Mouse (Mus musculus) CH12.LX (cell line): Measurements from ENCODE around the gene Dagla. TPM values are rescaled to one million over a fixed set of nuclear protein-coding genes. Genes with fewer than 3 reads are reported as not detected.

Experiments used
- DNase-seq: peaks from one replicate; pipeline ENCODE4 v3.0.0-alpha.2; 2013; ENCODE audit errors: extremely low read depth
- H3K27ac ChIP-seq: 2 replicates; pipeline ENCODE4 v1.5.1; 2012; ENCODE audit warnings: low read depth, mild to moderate bottlenecking, control low read depth, moderate library complexity; ENCODE audit not compliant: insufficient read depth
- H3K27me3 ChIP-seq: replicated peaks from 2 replicates; pipeline ENCODE3; 2012; ENCODE audit warnings: inconsistent platforms
- H3K36me3 ChIP-seq, 2 experiments: replicated peaks in 1 of 2; 2 replicates each; pipeline versions ENCODE3 to v1.6.1; 2012; ENCODE audit warnings: inconsistent platforms in 1 of 2, low read length in 1 of 2, mild to moderate bottlenecking in 1 of 2, mixed read lengths in 1 of 2, moderate library complexity in 1 of 2; ENCODE audit not compliant: control insufficient read depth in 1 of 2, insufficient read depth in 1 of 2
- H3K4me1 ChIP-seq, 2 experiments: 2 replicates each; pipeline ENCODE4 v1.6.1; 2012; ENCODE audit warnings: inconsistent platforms in 1 of 2, moderate library complexity in 1 of 2; ENCODE audit not compliant: insufficient read depth in 2 of 2, control insufficient read depth in 1 of 2
- H3K4me2 ChIP-seq: 2 replicates; pipeline ENCODE4 v1.6.1; 2012; ENCODE audit warnings: low read depth, mild to moderate bottlenecking, control low read depth; ENCODE audit not compliant: poor library complexity, insufficient read depth, severe bottlenecking
- H3K4me3 ChIP-seq, 3 experiments: fragments of 150-350 bp in 1 of 3; sonication (generic) in 1 of 3; replicated peaks in 1 of 3; 2 replicates each; pipeline versions ENCODE3 to v1.5.1; 2011 to 2012; ENCODE audit warnings: low read depth in 2 of 3, low read length in 2 of 3, mild to moderate bottlenecking in 2 of 3, moderate library complexity in 2 of 3, control low read depth in 1 of 3, improper control_type of control experiment in 1 of 3, inconsistent platforms in 1 of 3, mixed read lengths in 1 of 3; ENCODE audit not compliant: poor library complexity in 1 of 3
- H3K79me2 ChIP-seq: replicated peaks from 2 replicates; pipeline ENCODE4 v1.6.1; 2012; ENCODE audit warnings: mild to moderate bottlenecking, moderate library complexity; ENCODE audit not compliant: control insufficient read depth, poor library complexity, insufficient read depth, severe bottlenecking; ENCODE audit errors: extremely low read depth
- H3K9ac ChIP-seq: 2 replicates; pipeline ENCODE4 v1.6.1; 2012; ENCODE audit warnings: low read depth, mild to moderate bottlenecking, control low read depth, moderate library complexity; ENCODE audit not compliant: insufficient read depth
- H3K9me3 ChIP-seq: replicated peaks from 2 replicates; pipeline ENCODE3; 2012; ENCODE audit warnings: low read length, inconsistent platforms, mixed read lengths
- BHLHE40 ChIP-seq: IDR thresholded peaks from 2 replicates; pipeline ENCODE4 v1.6.1; 2011; ENCODE audit warnings: mild to moderate bottlenecking, low read depth, low read length, improper control_type of control experiment
- CHD2 ChIP-seq: IDR thresholded peaks from 2 replicates; pipeline ENCODE4 v1.6.1; 2011; ENCODE audit warnings: low read length, improper control_type of control experiment
- CTCF ChIP-seq, 2 experiments: IDR thresholded peaks in 1 of 2; conservative IDR thresholded peaks in 1 of 2; 2 replicates each; pipeline ENCODE4 v1.5.1; 2011 to 2012; ENCODE audit warnings: low read depth in 2 of 2, low read length in 2 of 2, improper control_type of control experiment in 1 of 2, inconsistent platforms in 1 of 2, mild to moderate bottlenecking in 1 of 2, moderate library complexity in 1 of 2
- ELF1 ChIP-seq: IDR thresholded peaks from 2 replicates; pipeline ENCODE4 v1.6.1; 2014; ENCODE audit warnings: low read depth, mild to moderate bottlenecking, inconsistent platforms, low read length, improper control_type of control experiment
- EP300 ChIP-seq: IDR thresholded peaks from 2 replicates; pipeline ENCODE4 v1.6.1; 2011; ENCODE audit warnings: low read length, improper control_type of control experiment
- HCFC1 ChIP-seq: IDR thresholded peaks from 2 replicates; pipeline ENCODE4 v1.6.1; 2012; ENCODE audit warnings: low read depth, mild to moderate bottlenecking, inconsistent platforms, low read length, improper control_type of control experiment
- JUND ChIP-seq: conservative IDR thresholded peaks from 2 replicates; pipeline ENCODE4 v1.6.1; 2011; ENCODE audit warnings: low read depth, low read length, improper control_type of control experiment
- KAT2A ChIP-seq: IDR thresholded peaks from 2 replicates; pipeline ENCODE4 v1.6.1; 2012; ENCODE audit warnings: low read length, improper control_type of control experiment, inconsistent platforms; ENCODE audit not compliant: insufficient replicate concordance
- MAFK ChIP-seq: IDR thresholded peaks from 2 replicates; pipeline ENCODE4 v1.6.1; 2011; ENCODE audit warnings: low read length, improper control_type of control experiment; ENCODE audit not compliant: insufficient replicate concordance
- MAX ChIP-seq: IDR thresholded peaks from 2 replicates; pipeline ENCODE4 v1.6.1; 2011; ENCODE audit warnings: low read length, improper control_type of control experiment
- MAZ ChIP-seq: IDR thresholded peaks from 2 replicates; pipeline ENCODE4 v1.6.1; 2012; ENCODE audit warnings: low read depth, mild to moderate bottlenecking, inconsistent platforms, low read length, improper control_type of control experiment, moderate library complexity
- MEF2A ChIP-seq: IDR thresholded peaks from 2 replicates; pipeline ENCODE4 v1.6.1; 2014; ENCODE audit warnings: low read depth, mild to moderate bottlenecking, inconsistent platforms, low read length, improper control_type of control experiment, borderline replicate concordance
- NELFE ChIP-seq: IDR thresholded peaks from 2 replicates; pipeline ENCODE4 v1.6.1; 2011; ENCODE audit warnings: low read depth, low read length, improper control_type of control experiment
- NRF1 ChIP-seq: IDR thresholded peaks from 2 replicates; pipeline ENCODE4 v1.6.1; 2014; ENCODE audit warnings: low read depth, mild to moderate bottlenecking, inconsistent platforms, low read length, improper control_type of control experiment, moderate library complexity
- RAD21 ChIP-seq: IDR thresholded peaks from 2 replicates; pipeline ENCODE4 v1.6.1; 2011; ENCODE audit warnings: low read depth, mild to moderate bottlenecking, low read length, improper control_type of control experiment, moderate library complexity
- SIN3A ChIP-seq: IDR thresholded peaks from 2 replicates; pipeline ENCODE4 v1.6.1; 2012; ENCODE audit warnings: low read length, improper control_type of control experiment, inconsistent platforms
- TBP ChIP-seq: conservative IDR thresholded peaks from 2 replicates; pipeline ENCODE4 v1.6.1; 2011; ENCODE audit warnings: low read depth, low read length, improper control_type of control experiment
- TCF12 ChIP-seq: IDR thresholded peaks from 2 replicates; pipeline ENCODE4 v1.6.1; 2014; ENCODE audit warnings: low read depth, mild to moderate bottlenecking, inconsistent platforms, low read length, improper control_type of control experiment
- UBTF ChIP-seq: IDR thresholded peaks from 2 replicates; pipeline ENCODE4 v1.6.1; 2012; ENCODE audit warnings: low read depth, mild to moderate bottlenecking, inconsistent platforms, low read length, improper control_type of control experiment, moderate library complexity
- ZC3H11A ChIP-seq: IDR thresholded peaks from 2 replicates; pipeline ENCODE4 v1.6.1; 2012; ENCODE audit warnings: low read depth, mild to moderate bottlenecking, inconsistent platforms, low read length, improper control_type of control experiment
- dilution Hi-C: fragments of 300-500 bp; cut with MboI; formaldehyde crosslinking; loops from 2 replicates; pipeline ENCODE4 v1.14.3; 2020; ENCODE audit warnings: low sequenced_read_pairs; ENCODE audit not compliant: extremely low pct_unique_long_range_greater_than_20kb, extremely low pct_ligation_motif_present
- in situ Hi-C: fragments of 300-500 bp; cut with MboI; formaldehyde crosslinking; loops from 3 replicates; pipeline ENCODE4 v1.14.3; 2019; ENCODE audit warnings: low sequenced_read_pairs, low pct_ligation_motif_present, low pct_unique_long_range_greater_than_20kb, mixed read lengths
- polyA plus RNA-seq: library from polyadenylated mRNA; unstranded; fragments of >175 nt; gene quantifications from 2 replicates; pipeline ENCODE4 v1.2.1, GENCODE M21; 2012; ENCODE audit warnings: low read depth; ENCODE audit not compliant: insufficient read length
- total RNA-seq, 2 experiments: library from RNA; depleted of rRNA; stranded (reverse); fragments of 300-350 nt in 1 of 2; fragments of >200 nt in 1 of 2; gene quantifications; 2 replicates each; pipeline ENCODE4 v1.2.3; 2012 to 2014

Gene Dagla
- total and polyA plus RNA-seq, 3 experiments, result 0.21 to 0.55 TPM; not detected in 1

GRCm38 (mm10) chr19:10331706-10332105, 27.0 kb upstream of the Dagla start:
- Histone ChIP-seq H3K9ac (no peak overlapping the region), H3K4me2 (no peak overlapping the region), H3K9me3 (no peaks in the 10 kb centered on the region), H3K36me3 (no peaks in the 10 kb centered on the region), H3K4me3 (no peak overlapping the region), H3K27ac (no peak overlapping the region), H3K79me2 (no peaks in the 10 kb centered on the region), H3K27me3 (peaks cover 82% of the 10 kb centered on the region), H3K4me1 (no peaks in the 10 kb centered on the region; a peak in 1 of 4 replicates)
- DNase-seq, result no peak
- TF ChIP-seq BHLHE40 (no peak), UBTF (no peak), ZC3H11A (no peak), RAD21 (no peak), JUND (no peak), TBP (no peak), EP300 (no peak), KAT2A (no peak)
- in situ Hi-C loops (no loop called here), dilution Hi-C loops (no loop called here)

- Histone ChIP-seq H3K27me3 (peaks cover 83% of the 10 kb centered on the region), H3K27ac (no peak overlapping the region), H3K9ac (no peak overlapping the region), H3K79me2 (no peaks in the 10 kb centered on the region), H3K4me1 (no peaks in the 10 kb centered on the region), H3K36me3 (no peaks in the 10 kb centered on the region), H3K4me2 (no peak overlapping the region), H3K9me3 (no peaks in the 10 kb centered on the region), H3K4me3 (no peak overlapping the region)
- in situ Hi-C loops, result no loop called here
- no peak for TF ChIP-seq MAX
- TF ChIP-seq RAD21, result no peak
- no peak for TF ChIP-seq TBP
- TF ChIP-seq NRF1, result no peak
- no peak for TF ChIP-seq NELFE
- no peak for TF ChIP-seq MAFK
- no peak for TF ChIP-seq ELF1
- dilution Hi-C loops, result no loop called here
- DNase-seq, result no peak
These were observed 24.4 kb upstream of the Dagla start for GRCm38 (mm10) chr19:10329033-10329432.

- Histone ChIP-seq H3K36me3 (no peaks in the 10 kb centered on the region), H3K4me1 (no peaks in the 10 kb centered on the region), H3K27ac (no peak overlapping the region), H3K4me2 (no peak overlapping the region), H3K9me3 (no peaks in the 10 kb centered on the region), H3K4me3 (no peak overlapping the region), H3K27me3 (peaks cover 90% of the 10 kb centered on the region), H3K79me2 (no peaks in the 10 kb centered on the region), H3K9ac (no peak overlapping the region)
- DNase-seq, result no peak
- no peak for TF ChIP-seq MAZ
- no peak for TF ChIP-seq CTCF (conservative IDR thresholded peaks at IDR 0.05 in 1 of 2, IDR thresholded peaks at IDR 0.05 in 1 of 2; ENCODE audit: low read depth in 2 of 2, low read length in 2 of 2)
- no peak for TF ChIP-seq MEF2A
- TF ChIP-seq TCF12, result no peak
- no peak for TF ChIP-seq CHD2
- no peak for TF ChIP-seq HCFC1
- TF ChIP-seq KAT2A, result no peak
- TF ChIP-seq SIN3A, result no peak
- dilution Hi-C loops (no loop called here), in situ Hi-C loops (no loop called here)
These were observed 21.9 kb upstream of the Dagla start for GRCm38 (mm10) chr19:10326609-10327008.
